Mouse (Mus musculus) heart, adult 2 months (tissue): ENCODE data around the gene Hdac9.

Experiments
- CTCF ChIP-seq: fragments of 200-600 bp; IDR thresholded peaks from 2 replicates; pipeline ENCODE4 v1.8.1; 2022; ENCODE audit warnings: antibody characterized with exemption, mild to moderate bottlenecking, moderate library complexity
- EP300 ChIP-seq: fragments of 200-500 bp; IDR thresholded peaks from 2 replicates; pipeline ENCODE4 v1.6.1; 2011; ENCODE audit warnings: low read depth, low read length, control low read depth; ENCODE audit not compliant: insufficient read depth
- POLR2A ChIP-seq: fragments of 200-500 bp; IDR thresholded peaks from 2 replicates; pipeline ENCODE4 v1.6.1; 2011; ENCODE audit warnings: mild to moderate bottlenecking, low read depth, low read length, control low read depth; ENCODE audit not compliant: insufficient read depth

DNA sequence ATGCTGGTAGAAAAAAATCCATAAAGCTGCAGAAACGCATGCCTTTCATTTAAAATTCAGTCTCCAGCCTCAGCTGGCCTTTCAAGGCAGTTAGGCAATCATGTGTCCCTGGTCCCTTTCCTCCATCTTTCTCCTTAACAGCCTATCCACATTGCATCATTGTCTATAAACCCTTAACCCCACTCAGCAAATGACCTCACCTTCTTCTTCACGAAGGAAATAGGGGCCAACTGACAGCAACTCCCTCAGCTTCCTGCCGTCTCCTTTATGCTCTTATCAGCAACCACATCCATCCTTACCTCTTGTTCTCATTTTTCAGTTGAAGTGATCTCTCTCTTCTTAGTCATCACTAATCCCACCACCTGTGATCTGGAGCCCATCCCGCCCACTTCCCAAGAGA, 584.0 kb downstream of the Hdac9 start:
- TF ChIP-seq POLR2A (no peak), CTCF (no peak), EP300 (no peak)
